Mouse (Mus musculus) liver, adult (tissue): Measurements from ENCODE around the gene Rrnad1.

Experiments
- GATA4 ChIP-seq: IDR thresholded peaks from 2 replicates; pipeline ENCODE4 v1.6.1; 2014; ENCODE audit warnings: mild to moderate bottlenecking, low read length; ENCODE audit not compliant: insufficient replicate concordance

Rrnad1 gene

GRCm38 (mm10) chr3:87930078-87930795, at the start of gene Rrnad1, which contains the start of gene Isg20l2:
Gene Rrnad1 (minus strand): TSS chr3:87930717.
Gene Isg20l2 (plus strand): TSS chr3:87930314.
- no peak for TF ChIP-seq GATA4

GRCm38 (mm10) chr3:87980085-87980484, 49.6 kb upstream of the Rrnad1 start:
- TF ChIP-seq GATA4, result no peak

GRCm38 (mm10) chr3:87979493-87979892, 49.0 kb upstream of the Rrnad1 start:
- TF ChIP-seq GATA4, result no peak

GRCm38 (mm10) chr3:87974381-87974987, 44.0 kb upstream of the Rrnad1 start:
- TF ChIP-seq GATA4, result no peak

- TF ChIP-seq GATA4, result no peak
Observed at GRCm38 (mm10) chr3:87973593-87974380, 43.3 kb upstream of the Rrnad1 start.

- TF ChIP-seq GATA4, result no peak
Observed at GRCm38 (mm10) chr3:87972776-87973175, 42.3 kb upstream of the Rrnad1 start.

GRCm38 (mm10) chr3:87972203-87972664, 41.7 kb upstream of the Rrnad1 start:
- no peak for TF ChIP-seq GATA4

GRCm38 (mm10) chr3:87971489-87972202, 41.1 kb upstream of the Rrnad1 start:
- TF ChIP-seq GATA4, result no peak

- TF ChIP-seq GATA4, result no peak
Observed at GRCm38 (mm10) chr3:87970939-87971488, 40.5 kb upstream of the Rrnad1 start, which contains the start of gene Nes. Gene Nes (plus strand): TSS chr3:87971078.

- TF ChIP-seq GATA4, result no peak
Observed at GRCm38 (mm10) chr3:87970184-87970938, 39.8 kb upstream of the Rrnad1 start.

GRCm38 (mm10) chr3:87960586-87961191, 30.2 kb upstream of the Rrnad1 start:
- TF ChIP-seq GATA4, result no peak

GRCm38 (mm10) chr3:87960191-87960585, 29.7 kb upstream of the Rrnad1 start:
- no peak for TF ChIP-seq GATA4

- TF ChIP-seq GATA4, result no peak
Observed at GRCm38 (mm10) chr3:87959371-87959770, 28.9 kb upstream of the Rrnad1 start.

- no peak for TF ChIP-seq GATA4
Observed at GRCm38 (mm10) chr3:87958967-87959366, 28.4 kb upstream of the Rrnad1 start.
